Mouse (Mus musculus) cerebellum, postnatal 14 days (tissue): ENCODE data around the gene Tpgs1.

Source experiments
- DNase-seq, 2 experiments: peaks; one replicate each; pipeline ENCODE4 v3.0.0; 2021; ENCODE audit warnings: mixed read lengths in 2 of 2

Gene Tpgs1

DNA sequence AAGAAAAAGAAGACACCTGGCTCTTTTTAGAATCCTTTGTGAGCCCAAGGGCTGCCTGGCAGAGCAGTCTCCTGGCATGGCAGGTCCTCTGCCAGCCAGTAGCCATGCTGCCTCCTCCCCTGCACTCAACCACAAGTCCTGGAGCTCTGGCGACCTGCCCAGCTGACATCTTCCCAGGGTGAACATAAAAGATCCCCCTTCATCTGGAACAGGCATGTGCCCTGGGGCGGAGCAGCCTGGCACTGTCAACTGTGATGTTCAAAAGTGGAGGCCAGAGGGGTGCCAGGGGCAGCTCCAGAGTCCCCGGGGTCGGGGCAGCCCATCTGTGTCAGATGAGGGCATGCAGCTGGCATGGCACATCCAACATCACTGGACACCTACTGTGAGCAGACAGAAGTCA lies 45.8 kb downstream of the Tpgs1 start:
- peak; percentile 54 to 78 for DNase-seq

DNA sequence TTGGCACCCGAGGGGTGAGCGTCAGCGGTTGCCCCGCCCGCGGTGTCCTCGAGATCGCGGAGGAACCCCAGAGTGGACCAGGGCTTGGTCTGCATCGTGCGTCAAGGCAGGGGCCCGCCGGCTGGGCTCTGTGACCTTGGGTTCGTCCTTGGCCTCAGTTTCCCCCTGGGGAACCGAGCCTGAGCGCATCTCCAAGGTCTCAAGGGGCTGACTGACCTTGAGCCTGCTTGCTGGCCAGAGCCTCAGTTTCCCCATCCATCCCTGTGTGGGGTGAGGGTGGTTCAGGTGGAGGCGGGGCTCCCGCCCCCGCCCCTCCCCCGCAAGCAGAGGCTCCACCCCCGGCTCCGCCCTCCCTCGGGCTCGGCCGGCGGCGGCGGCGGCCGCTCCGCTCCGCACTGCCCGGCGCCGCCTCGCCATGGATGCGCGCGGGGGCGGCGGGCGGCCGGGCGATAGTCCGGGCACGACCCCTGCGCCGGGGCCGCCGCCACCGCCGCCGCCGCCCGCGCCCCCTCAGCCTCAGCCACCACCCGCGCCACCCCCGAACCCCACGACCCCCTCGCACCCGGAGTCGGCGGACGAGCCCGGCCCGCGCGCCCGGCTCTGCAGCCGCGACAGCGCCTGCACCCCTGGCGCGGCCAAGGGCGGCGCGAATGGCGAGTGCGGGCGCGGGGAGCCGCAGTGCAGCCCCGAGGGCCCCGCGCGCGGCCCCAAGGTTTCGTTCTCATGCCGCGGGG lies 47.3 kb downstream of the Tpgs1 start, which contains the start of gene Hcn2:
Gene Hcn2, plus strand, starts transcription at position 381 of the 734 bp plus-strand sequence.
- DNase-seq = peak; percentile 69 to 74

DNA sequence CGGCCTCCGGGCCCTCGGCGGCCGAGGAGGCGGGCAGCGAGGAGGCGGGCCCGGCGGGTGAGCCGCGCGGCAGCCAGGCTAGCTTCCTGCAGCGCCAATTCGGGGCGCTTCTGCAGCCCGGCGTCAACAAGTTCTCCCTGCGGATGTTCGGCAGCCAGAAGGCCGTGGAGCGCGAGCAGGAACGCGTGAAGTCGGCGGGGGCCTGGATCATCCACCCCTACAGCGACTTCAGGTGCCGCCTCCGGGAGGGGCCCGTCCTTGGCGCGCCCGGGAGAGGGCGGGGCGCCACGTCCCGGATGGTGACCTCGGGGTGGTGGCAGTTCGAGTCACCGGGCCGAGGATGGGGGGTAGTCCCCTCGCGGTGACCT lies 47.8 kb downstream of the Tpgs1 start:
- DNase-seq = peak; percentile 63 to 65

DNA sequence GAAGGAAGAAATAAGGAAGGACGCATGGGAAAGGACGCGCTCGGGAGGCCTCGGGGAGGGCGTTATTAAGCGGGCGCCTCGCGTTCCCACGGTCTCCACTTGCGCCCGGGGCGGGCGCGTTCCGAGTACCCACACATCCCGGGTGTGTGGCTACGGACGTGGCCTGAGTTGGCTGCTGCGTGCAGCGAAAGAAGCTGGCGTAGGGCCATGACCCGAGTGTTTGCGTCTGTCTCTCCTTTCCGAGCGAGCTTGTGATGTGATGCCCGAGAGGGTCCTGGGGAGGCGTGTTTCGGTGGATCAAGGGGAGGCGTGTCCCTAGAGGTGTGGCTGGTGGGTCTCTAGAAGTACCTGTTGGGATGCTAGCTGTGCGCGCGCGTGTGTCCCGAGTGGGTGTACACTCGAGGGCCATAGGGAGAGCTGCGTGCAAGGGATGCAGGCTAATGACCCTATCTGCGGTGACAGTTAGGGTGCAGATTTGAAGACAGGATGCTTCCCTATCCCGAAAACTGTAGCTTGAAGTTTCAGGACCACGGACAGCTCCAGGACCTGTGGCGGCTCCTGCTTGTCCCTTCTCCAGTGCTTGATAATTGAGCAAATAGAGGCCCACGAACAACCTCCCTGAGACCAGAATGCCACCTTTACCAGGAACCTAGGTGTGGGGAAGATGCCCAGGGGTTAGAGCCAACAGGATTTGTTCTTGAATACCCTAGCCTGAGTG lies 48.6 kb downstream of the Tpgs1 start:
- peak; percentile 65 to 78 for DNase-seq

DNA sequence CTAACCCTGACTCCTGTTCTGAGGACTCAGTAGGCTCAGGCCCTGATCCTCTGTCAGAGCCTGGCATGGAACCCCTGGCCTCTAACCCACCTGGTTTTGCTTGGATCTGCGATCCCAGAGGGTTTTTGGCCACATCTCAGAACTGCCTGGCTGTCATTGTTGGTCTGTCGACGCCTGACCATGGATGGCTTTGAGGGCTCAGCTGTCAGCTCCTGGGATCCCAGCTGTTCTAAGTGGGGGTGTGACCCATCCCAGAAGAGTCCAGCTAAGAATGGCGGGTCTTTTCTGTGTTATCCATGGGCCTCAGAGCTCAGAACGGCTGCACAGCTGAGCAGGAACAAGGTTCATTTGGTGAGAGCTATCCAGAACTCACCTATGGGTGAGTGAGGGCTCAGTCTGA lies 51.9 kb downstream of the Tpgs1 start:
- DNase-seq = no peak

DNA sequence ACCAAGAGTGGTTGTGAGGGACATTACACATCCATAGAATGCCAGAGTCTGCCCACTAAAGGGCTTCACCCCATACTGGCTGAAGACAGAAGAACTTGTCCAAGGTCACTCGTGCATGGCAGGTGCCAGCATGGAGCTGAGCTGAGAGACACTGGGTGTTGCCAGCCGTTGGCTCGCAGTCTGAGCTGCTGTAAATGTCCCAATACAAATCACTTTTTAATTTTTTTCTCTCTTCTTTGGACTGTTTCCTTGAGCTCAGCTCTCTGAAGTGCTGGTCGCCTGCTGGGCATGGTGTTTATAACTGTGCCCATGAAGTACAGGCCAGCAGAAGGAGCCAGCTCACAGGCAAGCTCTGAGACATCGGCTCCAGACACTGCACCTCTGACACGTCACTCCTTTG lies 53.9 kb downstream of the Tpgs1 start:
- DNase-seq = peak in 1 of 2 experiments; percentile 53

DNA sequence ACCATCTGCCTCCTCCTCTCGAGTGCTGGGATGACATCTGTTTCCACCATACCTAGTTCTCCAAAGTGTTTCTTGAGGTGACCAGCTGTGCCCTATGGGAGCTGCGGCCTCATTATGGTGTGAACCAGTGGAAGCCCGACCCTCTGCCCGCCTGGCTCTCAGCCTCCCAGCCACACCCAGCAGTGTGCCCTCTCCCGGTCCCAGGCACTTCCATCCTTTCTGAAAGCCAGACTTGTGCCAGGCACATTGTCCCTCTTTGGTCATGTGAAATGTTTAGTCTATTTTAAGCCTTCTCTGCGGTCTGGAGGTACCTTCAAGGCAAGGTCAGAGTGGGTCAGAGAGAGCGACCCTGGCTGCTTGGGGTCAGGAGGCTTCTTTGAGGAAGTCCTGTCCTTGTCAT lies 54.5 kb downstream of the Tpgs1 start:
- no peak for DNase-seq
